Mouse (Mus musculus) limb, embryonic 12.5 days (tissue): ENCODE measurements at regions not wholly inside any gene's neighbourhood (a gene's known extent, or its start where the extent isn't known, plus 50 kb on each side); places are given as distances from the start of the nearest gene placed in this dataset.
A peak's percentile ranks its signal among the peaks of the same experiment; 100 is the strongest.

Experiments used
- ATAC-seq: fragments of 200-750 bp; cut with Nextera tagmentation; 2 replicates; pipeline ENCODE4 v1.8.0; 2017; ENCODE audit warnings: low read depth, moderate TSS enrichment; ENCODE audit not compliant: insufficient number of reproducible peaks, insufficient read depth, low FRiP score, low TSS enrichment
- H3K27ac ChIP-seq: fragments of 300-500 bp; sonication (generic); 2 replicates; pipeline ENCODE4 v1.5.1; 2016; ENCODE audit warnings: mild to moderate bottlenecking, moderate library complexity
- H3K27me3 ChIP-seq: fragments of 300-500 bp; sonication (generic); 2 replicates; pipeline ENCODE4 v1.6.1; 2016; ENCODE audit warnings: mild to moderate bottlenecking, moderate library complexity
- H3K36me3 ChIP-seq: fragments of 300-500 bp; sonication (generic); 2 replicates; pipeline ENCODE4 v1.6.1; 2016; ENCODE audit warnings: mild to moderate bottlenecking, moderate library complexity
- H3K4me1 ChIP-seq: fragments of 300-500 bp; sonication (generic); replicated peaks from 2 replicates; pipeline ENCODE4 v1.6.1; 2016
- H3K4me2 ChIP-seq: fragments of 300-500 bp; sonication (generic); 2 replicates; pipeline ENCODE4 v1.6.1; 2016; ENCODE audit warnings: mild to moderate bottlenecking, moderate library complexity
- H3K4me3 ChIP-seq: fragments of 300-500 bp; sonication (generic); replicated peaks from 2 replicates; pipeline ENCODE4 v1.5.1; 2016; ENCODE audit warnings: mild to moderate bottlenecking
- H3K9ac ChIP-seq: fragments of 300-500 bp; sonication (generic); replicated peaks from 2 replicates; pipeline ENCODE4 v1.6.1; 2016; ENCODE audit warnings: mild to moderate bottlenecking, moderate library complexity
- H3K9me3 ChIP-seq: fragments of 300-500 bp; sonication (generic); 2 replicates; pipeline ENCODE4 v1.6.1; 2016; ENCODE audit warnings: mild to moderate bottlenecking, moderate library complexity
- WGBS: fragments of 180-500 bp; shearing (Covaris S2); methylation state at CpG from one replicate; pipeline ENCODE4 v1.1.7; 2016; 5-methylcytosine and 5-hydroxymethylcytosine counted together

GRCm38 (mm10) chr13:59909400-59909799 is 86.5 kb upstream of the Tut7 start:
- Histone ChIP-seq H3K36me3 (no peaks in the 10 kb centered on the region), H3K27me3 (no peaks in the 10 kb centered on the region), H3K9me3 (no peaks in the 10 kb centered on the region), H3K4me1 (peaks cover 6% of the 10 kb centered on the region), H3K9ac (no peak overlapping the region), H3K4me2 (no peak overlapping the region), H3K27ac (no peak overlapping the region), H3K4me3 (no peak overlapping the region)
- 80% methylated on average over 4 of the region's 4 CpGs for WGBS
- ATAC-seq, result no peak

DNA sequence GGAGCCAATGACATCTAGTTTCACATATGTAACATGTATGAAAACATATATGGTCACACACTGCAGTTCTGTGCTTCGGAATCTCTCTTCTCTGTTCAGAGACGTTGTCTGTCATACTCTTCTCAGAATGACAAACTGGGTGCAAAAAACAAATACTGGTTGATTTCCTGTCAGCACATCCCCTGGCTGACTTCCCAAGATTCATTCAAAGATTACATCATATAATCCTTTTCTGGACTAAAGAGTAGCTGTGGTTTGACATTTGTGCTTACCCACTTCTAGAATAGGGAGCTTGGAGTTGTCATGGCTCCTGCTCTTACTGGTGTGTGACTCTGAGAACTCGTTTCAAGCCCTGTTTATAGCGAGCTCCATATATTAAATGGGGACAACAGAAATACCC is 85.8 kb upstream of the Tut7 start:
- no peak for ATAC-seq
- no peak overlapping the region for H3K4me2 ChIP-seq
- H3K9ac ChIP-seq, result no peak overlapping the region
- no peak overlapping the region for H3K27ac ChIP-seq
- 87% methylated on average over 4 of the region's 4 CpGs for WGBS
- no peaks in the 10 kb centered on the region for H3K27me3 ChIP-seq
- H3K9me3 ChIP-seq, result no peaks in the 10 kb centered on the region
- no peak overlapping the region for H3K4me3 ChIP-seq
- peaks cover 6% of the 10 kb centered on the region for H3K4me1 ChIP-seq
- no peaks in the 10 kb centered on the region for H3K36me3 ChIP-seq

DNA sequence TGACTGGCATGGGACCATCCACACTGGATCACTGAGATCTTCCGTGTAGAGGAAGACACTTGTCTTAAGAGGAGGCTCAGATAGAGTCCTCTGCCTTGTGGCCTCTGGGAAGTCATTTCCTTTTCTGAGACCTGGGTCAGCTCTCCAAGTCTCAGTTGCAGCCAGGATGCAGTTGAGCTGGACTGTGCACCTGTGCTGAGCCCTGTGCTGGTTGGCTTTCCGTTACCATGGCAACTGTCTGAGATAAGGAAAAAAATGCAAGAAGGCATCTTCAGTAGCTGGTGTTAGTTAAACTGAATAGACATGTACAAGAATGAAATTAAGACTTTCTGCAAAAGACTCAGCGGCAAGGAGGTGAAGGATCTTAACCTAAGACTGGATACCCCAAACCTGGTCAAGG is 82.5 kb upstream of the Tut7 start:
- Histone ChIP-seq H3K27ac (no peak overlapping the region), H3K4me1 (peaks cover 4% of the 10 kb centered on the region), H3K4me2 (no peak overlapping the region), H3K4me3 (no peak overlapping the region), H3K27me3 (no peaks in the 10 kb centered on the region), H3K9me3 (no peaks in the 10 kb centered on the region), H3K36me3 (no peaks in the 10 kb centered on the region), H3K9ac (no peak overlapping the region)
- WGBS, result 90% methylated on average over 3 of the region's 3 CpGs
- ATAC-seq, result no peak

DNA sequence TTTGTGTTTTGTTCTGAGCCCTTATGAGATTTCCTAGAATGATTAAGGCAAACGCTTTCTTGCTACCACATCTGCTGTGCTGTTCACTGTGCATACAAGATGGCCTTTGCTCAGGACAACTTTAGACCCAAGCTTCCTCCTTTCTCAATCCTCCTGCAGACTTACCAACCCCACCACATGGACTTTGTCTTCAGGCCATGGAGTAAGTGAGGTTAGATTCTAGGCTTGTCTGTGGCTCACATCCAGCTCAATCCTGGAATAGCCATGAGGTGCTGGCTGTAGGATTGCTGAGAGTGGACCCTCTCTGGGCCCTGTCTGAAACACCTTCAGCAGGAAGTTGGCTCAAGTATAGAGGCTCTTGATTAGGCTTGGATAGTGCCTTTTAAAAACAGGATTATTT is 81.5 kb upstream of the Tut7 start:
- Histone ChIP-seq H3K4me1 (no peaks in the 10 kb centered on the region; the same call in 1 of the 2 replicates), H3K27ac (no peak overlapping the region), H3K4me2 (no peak overlapping the region), H3K9me3 (no peaks in the 10 kb centered on the region), H3K9ac (no peak overlapping the region), H3K36me3 (no peaks in the 10 kb centered on the region), H3K27me3 (no peaks in the 10 kb centered on the region), H3K4me3 (no peak overlapping the region)
- ATAC-seq, result no peak
- WGBS, result 79% methylated on average over 1 of the region's 1 CpGs

DNA sequence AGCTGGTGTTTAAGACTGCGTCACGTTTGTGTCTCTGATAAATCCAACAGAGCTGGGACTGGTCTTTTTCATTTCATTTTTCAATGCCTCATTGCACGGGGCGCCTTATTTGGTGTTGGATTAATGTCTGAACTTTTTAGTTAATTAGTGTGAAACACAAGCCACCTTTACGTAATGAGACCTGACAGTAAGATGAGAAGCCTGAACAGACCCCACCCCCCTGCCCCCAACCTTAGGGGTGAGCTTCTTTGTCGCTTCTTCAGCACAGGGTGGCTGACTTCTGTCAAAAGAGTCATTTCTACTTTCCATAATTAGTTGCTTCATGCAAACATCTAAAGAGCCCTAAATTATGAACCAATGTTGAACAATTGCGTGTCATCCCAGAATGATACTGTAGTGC is 76.6 kb upstream of the Tut7 start:
- 76% methylated on average over 7 of the region's 7 CpGs for WGBS
- Histone ChIP-seq H3K9me3 (no peaks in the 10 kb centered on the region), H3K9ac (no peak overlapping the region), H3K4me1 (no peaks in the 10 kb centered on the region), H3K27ac (no peak overlapping the region), H3K4me2 (no peak overlapping the region), H3K4me3 (no peak overlapping the region), H3K27me3 (no peaks in the 10 kb centered on the region), H3K36me3 (no peaks in the 10 kb centered on the region)
- no peak for ATAC-seq

DNA sequence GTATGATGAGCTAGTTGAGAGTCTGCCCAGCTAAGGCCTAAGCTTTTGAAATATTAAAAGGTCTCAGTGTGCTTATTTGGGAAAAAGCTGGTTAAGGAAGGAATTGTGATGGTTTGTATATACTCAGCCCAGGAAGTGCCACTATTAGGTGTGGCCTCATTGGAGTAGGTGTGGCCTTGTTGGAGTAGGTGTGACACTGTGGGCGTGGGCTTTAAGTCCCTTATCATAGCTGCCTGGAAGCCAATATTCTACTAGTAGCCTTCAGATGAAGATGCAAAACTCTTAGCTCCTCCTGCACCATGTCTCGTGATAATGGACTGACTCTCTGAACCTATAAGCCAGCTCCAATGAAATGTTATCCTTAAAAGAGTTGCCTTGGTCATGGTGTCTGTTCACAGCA is 72.8 kb upstream of the Tut7 start:
- no peak for ATAC-seq
- Histone ChIP-seq H3K4me2 (no peak overlapping the region), H3K27me3 (no peaks in the 10 kb centered on the region), H3K9me3 (no peaks in the 10 kb centered on the region), H3K4me3 (no peak overlapping the region), H3K9ac (no peak overlapping the region), H3K27ac (no peak overlapping the region), H3K36me3 (no peaks in the 10 kb centered on the region), H3K4me1 (peaks cover 28% of the 10 kb centered on the region)
- WGBS, result 89% methylated on average over 2 of the region's 2 CpGs

DNA sequence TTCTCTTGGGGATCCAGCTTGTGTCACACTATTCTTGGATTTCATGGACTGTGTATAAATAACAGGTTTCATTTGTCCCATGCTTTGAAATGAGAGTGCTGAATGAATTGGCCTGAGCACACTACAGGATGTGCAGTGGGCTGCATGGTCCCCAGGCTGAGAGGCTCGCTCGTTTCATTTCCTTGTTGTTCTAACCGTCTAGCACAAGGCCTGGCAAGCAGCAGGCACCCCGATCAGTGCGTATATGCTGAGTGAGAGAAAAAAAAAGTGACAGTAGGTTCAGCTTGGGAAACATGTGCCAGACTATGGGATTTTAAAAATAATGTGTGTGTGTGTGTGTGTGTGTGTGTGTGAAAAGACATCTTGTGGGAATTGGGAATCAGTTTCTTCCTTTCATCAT is 71.1 kb upstream of the Tut7 start:
- no peak overlapping the region for H3K27ac ChIP-seq

DNA sequence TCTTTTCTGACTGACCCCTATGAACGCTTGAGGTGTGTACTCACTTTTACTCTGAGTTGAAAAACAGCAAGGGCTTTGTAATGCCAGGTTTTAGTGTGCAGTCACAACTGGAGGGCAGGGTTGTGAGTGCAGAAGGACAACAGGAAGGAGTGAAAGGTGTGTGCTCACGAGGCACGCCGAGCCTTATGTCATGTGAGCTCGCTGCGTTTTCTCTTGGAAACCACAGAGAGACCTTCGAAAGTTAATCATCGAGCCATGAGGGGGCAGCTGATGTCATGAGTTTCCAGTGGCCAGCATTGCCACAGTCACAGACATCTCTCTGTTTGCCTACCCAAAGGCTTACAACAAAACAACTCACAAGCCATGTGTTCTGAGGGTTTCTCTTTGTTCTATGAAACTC is 70.0 kb upstream of the Tut7 start:
- Histone ChIP-seq H3K4me1 (peaks cover 40% of the 10 kb centered on the region), H3K27me3 (no peaks in the 10 kb centered on the region), H3K27ac (peak overlapping the region; percentile 46; the same call in 1 of the 2 replicates), H3K4me2 (no peak overlapping the region), H3K4me3 (no peak overlapping the region), H3K9ac (no peak overlapping the region), H3K9me3 (no peaks in the 10 kb centered on the region), H3K36me3 (no peaks in the 10 kb centered on the region)
- WGBS, result 43% methylated on average over 8 of the region's 8 CpGs
- ATAC-seq, result no peak

More for the DNA sequence above, 71.1 kb upstream of the Tut7 start:
- no peak overlapping the region for H3K4me3 ChIP-seq
- 42% methylated on average over 5 of the region's 5 CpGs for WGBS
- H3K27me3 ChIP-seq, result no peaks in the 10 kb centered on the region
- ATAC-seq, result no peak
- peaks cover 40% of the 10 kb centered on the region for H3K4me1 ChIP-seq
- no peak overlapping the region for H3K9ac ChIP-seq
- no peaks in the 10 kb centered on the region for H3K36me3 ChIP-seq
- H3K9me3 ChIP-seq, result no peaks in the 10 kb centered on the region
- no peak overlapping the region for H3K4me2 ChIP-seq

DNA sequence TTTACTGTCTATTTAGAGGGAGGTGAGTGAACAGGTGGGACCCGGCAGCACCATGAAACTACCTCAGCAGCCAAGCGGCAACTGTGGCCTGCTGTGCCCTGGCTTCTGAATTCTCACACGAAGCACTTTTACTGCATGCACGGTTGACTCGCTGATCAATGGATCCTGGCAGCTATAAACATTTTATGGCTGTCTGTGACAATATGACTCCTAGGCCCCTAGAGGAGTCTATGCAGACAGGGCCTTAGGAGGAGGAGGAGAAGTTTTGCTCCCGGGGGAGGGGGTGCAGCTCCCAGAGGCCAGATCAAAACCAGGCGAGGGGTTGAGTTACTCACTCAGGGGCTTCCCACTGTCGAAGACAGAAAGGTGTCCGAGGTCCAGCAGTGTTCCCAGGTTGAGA is 69.4 kb upstream of the Tut7 start:
- Histone ChIP-seq H3K27ac (peak overlapping the region; percentile 46; the same call in 1 of the 2 replicates), H3K36me3 (no peaks in the 10 kb centered on the region), H3K27me3 (no peaks in the 10 kb centered on the region), H3K9ac (no peak overlapping the region), H3K4me2 (no peak overlapping the region), H3K4me3 (no peak overlapping the region), H3K4me1 (peaks cover 40% of the 10 kb centered on the region), H3K9me3 (no peaks in the 10 kb centered on the region)
- ATAC-seq, result no peak
- 10% methylated on average over 9 of the region's 9 CpGs for WGBS

GRCm38 (mm10) chr13:59891737-59892136 is 68.8 kb upstream of the Tut7 start:
- Histone ChIP-seq H3K4me1 (peaks cover 40% of the 10 kb centered on the region), H3K9me3 (no peaks in the 10 kb centered on the region), H3K4me3 (no peak overlapping the region), H3K27me3 (no peaks in the 10 kb centered on the region), H3K4me2 (no peak overlapping the region), H3K36me3 (no peaks in the 10 kb centered on the region), H3K27ac (peak overlapping the region; percentile 50; the same call in 1 of the 2 replicates), H3K9ac (no peak overlapping the region)
- no peak for ATAC-seq
- whole genome bisulfite sequencing, result 40% methylated on average over 8 of the region's 8 CpGs

DNA sequence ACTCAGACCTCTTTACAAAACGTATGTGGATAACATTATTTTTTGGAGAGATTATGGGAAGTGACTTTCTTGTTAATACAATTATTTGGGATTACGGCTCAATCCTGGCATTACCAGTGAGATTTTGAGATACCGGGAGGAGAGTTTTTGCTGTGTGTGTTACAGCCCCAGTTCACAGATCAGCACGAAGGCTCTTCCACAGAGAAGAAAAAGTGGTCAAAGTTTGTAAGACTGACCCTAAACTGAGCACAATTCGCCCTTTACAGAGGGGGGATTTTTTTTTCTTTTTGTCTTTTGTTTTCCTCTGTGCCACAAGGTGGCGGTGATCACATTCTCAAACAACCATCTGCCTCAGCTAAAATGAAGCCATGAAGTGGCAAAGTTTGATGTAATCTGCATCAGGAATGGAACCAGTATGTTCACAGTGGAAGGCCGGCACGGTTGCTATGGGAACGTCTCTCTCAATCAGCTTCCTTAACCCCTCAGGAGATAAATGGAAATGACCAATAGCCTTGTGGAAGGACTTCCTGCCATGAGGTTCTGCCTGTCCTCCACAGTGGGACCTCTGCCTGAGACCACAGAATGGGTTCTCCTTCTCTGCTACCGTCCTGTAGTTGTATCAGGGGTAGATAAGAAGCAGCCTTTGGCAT is 66.6 kb upstream of the Tut7 start:
- H3K9me3 ChIP-seq, result no peaks in the 10 kb centered on the region
- no peak overlapping the region for H3K4me3 ChIP-seq
- no peaks in the 10 kb centered on the region for H3K27me3 ChIP-seq
- no peak overlapping the region for H3K4me2 ChIP-seq
- no peak overlapping the region for H3K27ac ChIP-seq
- peak; percentile 18; the same call in 1 of the 2 replicates for ATAC-seq
- H3K36me3 ChIP-seq, result no peaks in the 10 kb centered on the region
- peaks cover 40% of the 10 kb centered on the region for H3K4me1 ChIP-seq
- 22% methylated on average over 10 of the region's 10 CpGs for WGBS
- H3K9ac ChIP-seq, result no peak overlapping the region
